Mouse (Mus musculus): ENCODE data around the gene Nes. TPM values are rescaled to one million over a fixed set of nuclear protein-coding genes. Genes with fewer than 3 reads are reported as not detected.
A peak's percentile ranks its signal among the peaks of the same experiment; 100 is the strongest.

The Nes gene
- polyA plus RNA-seq, 1 experiment from 2014 or later, result 29.4 TPM

DNA sequence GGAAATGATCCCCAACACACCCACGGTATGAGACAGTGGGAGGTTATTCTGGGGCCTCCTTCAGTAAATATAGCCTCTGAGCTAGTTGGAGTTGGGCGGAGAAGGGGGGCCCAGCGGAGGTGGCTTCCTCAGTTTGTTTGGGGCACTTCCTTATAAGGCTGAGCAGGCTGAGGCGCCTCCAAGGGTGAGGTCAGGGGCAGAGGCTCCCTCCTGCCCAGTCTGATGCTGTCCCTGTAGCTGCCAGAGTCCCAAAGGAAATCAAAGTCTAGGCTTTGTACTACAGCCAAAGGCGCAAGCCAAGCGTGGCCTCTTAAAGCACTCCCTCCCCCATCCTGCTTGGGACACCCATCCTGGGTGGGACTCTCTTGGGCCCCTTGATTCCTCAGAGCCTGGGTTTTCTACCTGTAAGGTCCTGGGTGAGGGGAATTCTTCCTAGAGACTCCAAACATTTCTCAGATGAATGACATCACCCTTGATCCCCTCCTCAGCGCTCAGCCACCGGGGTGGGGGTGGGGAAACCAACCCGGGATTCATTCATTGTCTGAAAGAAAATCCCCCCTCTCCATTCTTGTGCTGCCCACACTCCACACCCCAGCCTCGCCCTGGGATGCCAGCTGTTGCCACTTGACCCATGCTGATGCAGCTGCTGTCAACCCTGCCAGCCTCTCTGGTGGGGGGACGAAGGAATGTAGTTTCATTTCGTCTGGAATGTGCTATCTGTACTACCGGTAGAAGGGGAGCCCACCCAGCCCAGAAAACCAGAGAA, 12.1 kb downstream of the Nes start:
- H3K4me3 ChIP-seq (replicated peaks), result no peak overlapping the region; the same call in 1 of the 2 replicates

DNA sequence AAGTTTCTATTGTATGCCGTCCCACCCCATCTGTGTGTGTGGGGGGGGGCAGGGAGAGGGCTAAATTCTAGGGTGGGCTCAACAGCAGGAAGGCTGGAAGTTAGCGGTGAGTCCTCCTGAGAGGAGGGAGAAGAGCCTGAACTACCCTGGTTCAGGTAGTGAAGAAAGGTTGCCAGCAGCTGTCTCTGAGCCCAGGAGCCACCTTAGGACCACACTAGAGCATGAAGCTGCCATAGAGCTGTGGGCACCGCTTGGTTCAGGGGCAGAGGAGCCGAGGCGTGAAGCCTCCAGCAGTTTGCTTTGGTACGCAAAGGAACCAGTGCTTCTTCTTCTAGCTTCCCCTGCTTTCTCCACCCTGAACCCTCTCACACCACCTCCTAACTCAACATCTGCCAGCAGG, 12.7 kb downstream of the Nes start:
- ATAC-seq (ENCODE audit: insufficient number of reproducible peaks, insufficient read depth, low FRiP score, low TSS enrichment, low read depth), result no peak
- peaks cover 62% of the 10 kb centered on the region for H3K4me1 ChIP-seq (replicated peaks)
- WGBS, result 49% methylated on average over 6 of the region's 6 CpGs
- peak overlapping the region; percentile 56; the same call in 1 of the 2 replicates for H3K27ac ChIP-seq
- H3K4me3 ChIP-seq (replicated peaks), result no peak overlapping the region
- H3K9ac ChIP-seq (replicated peaks), result peak overlapping the region; percentile 2; the same call in 1 of the 2 replicates
- H3K4me2 ChIP-seq, result peak overlapping the region; percentile 40
- peaks cover 20% of the 10 kb centered on the region for H3K27me3 ChIP-seq
- no peaks in the 10 kb centered on the region for H3K36me3 ChIP-seq
- no peaks in the 10 kb centered on the region for H3K9me3 ChIP-seq

More for the DNA sequence above, 12.1 kb downstream of the Nes start:
- H3K4me1 ChIP-seq (replicated peaks), result peaks cover 57% of the 10 kb centered on the region
- no peak for ATAC-seq (ENCODE audit: insufficient number of reproducible peaks, insufficient read depth, low FRiP score, low TSS enrichment, low read depth)
- H3K36me3 ChIP-seq, result no peaks in the 10 kb centered on the region
- no peaks in the 10 kb centered on the region for H3K9me3 ChIP-seq
- H3K27ac ChIP-seq, result peak overlapping the region; percentile 78
- H3K4me2 ChIP-seq, result peak overlapping the region; percentile 40
- peak overlapping the region; percentile 2; the same call in 1 of the 2 replicates for H3K9ac ChIP-seq (replicated peaks)
- 9% methylated on average over 13 of the region's 13 CpGs for WGBS
- H3K27me3 ChIP-seq, result peaks cover 14% of the 10 kb centered on the region

DNA sequence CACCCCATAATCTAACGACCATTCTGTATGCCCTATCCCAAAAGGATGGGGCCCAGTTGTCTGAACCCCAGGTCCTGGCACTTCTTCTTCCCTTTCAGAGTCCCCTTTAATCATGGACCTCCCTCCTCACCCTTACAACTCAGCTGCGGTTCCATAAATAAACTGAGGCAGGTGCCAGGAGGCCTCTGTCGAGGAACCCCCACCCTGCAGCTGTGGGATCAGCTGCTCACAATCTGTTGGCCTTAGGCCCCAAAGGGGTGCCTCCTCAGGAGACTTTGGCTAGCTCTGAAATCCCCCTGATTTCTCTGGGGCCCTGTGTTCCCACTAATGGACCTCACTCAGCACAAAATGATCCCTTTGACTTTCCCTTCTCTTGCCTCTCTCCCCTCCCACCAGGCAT, 13.2 kb downstream of the Nes start:
- ATAC-seq (ENCODE audit: insufficient number of reproducible peaks, insufficient read depth, low FRiP score, low TSS enrichment, low read depth), result no peak

DNA sequence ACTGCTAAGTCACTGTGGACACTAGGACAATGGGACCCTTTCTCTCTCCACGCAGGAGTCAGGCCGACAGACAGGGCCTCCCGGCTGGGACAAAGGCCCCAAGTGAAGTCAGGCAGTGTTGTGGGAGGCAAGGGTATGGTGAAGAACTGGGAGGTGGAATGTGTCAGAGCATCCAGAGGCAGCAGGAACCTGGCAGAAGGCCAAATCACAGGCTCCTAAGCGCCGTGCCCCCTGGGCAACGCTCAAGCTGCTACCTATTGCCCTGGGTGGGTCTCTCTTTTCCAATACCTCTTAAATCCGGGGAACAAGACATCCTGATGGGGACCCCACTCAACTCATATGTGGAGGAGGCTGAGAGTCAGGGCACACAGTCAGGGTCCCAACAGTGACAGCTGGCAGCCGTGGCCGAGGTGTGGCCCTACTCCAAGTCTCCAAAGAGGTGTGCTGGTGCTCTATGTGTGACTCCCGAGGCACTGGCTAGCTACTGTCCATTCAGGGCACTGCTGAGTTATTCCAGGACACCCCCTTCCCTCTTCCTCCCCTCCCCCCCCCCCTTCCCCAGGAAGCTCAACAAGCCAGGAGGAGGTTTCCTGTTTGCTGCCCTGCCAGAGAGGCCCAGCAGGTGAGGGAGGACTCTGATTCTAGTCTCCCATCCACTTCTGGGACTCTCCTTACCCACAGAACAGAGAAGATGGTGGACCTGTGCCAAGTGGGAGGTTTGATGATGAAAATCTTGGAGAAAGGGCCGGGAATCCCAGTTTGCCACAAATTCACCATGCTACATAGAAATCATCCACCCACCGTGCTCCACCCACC, 14.8 kb downstream of the Nes start:
- H3K27me3 ChIP-seq, result peaks cover 41% of the 10 kb centered on the region
- H3K4me2 ChIP-seq, result no peak overlapping the region
- peak overlapping the region; percentile 53; the same call in 1 of the 2 replicates for H3K27ac ChIP-seq
- no peaks in the 10 kb centered on the region for H3K36me3 ChIP-seq
- H3K9ac ChIP-seq (replicated peaks), result no peak overlapping the region
- no peak overlapping the region for H3K4me3 ChIP-seq (replicated peaks)
- no peaks in the 10 kb centered on the region for H3K9me3 ChIP-seq
- H3K4me1 ChIP-seq (replicated peaks), result peaks cover 62% of the 10 kb centered on the region
- ATAC-seq (ENCODE audit: insufficient number of reproducible peaks, insufficient read depth, low FRiP score, low TSS enrichment, low read depth), result no peak
- 52% methylated on average over 12 of the region's 12 CpGs for WGBS

More for the DNA sequence above, 13.2 kb downstream of the Nes start:
- Histone ChIP-seq H3K36me3 (no peaks in the 10 kb centered on the region), H3K4me3 (replicated peaks) (no peak overlapping the region), H3K27ac (peak overlapping the region; percentile 56; the same call in 1 of the 2 replicates), H3K4me2 (0 out of 2 replicates have a peak overlapping the region, but pooled peaks have one; percentile 40), H3K4me1 (replicated peaks) (peaks cover 62% of the 10 kb centered on the region), H3K9ac (replicated peaks) (no peak overlapping the region), H3K27me3 (peaks cover 25% of the 10 kb centered on the region), H3K9me3 (no peaks in the 10 kb centered on the region)
- 38% methylated on average over 3 of the region's 3 CpGs for WGBS

DNA sequence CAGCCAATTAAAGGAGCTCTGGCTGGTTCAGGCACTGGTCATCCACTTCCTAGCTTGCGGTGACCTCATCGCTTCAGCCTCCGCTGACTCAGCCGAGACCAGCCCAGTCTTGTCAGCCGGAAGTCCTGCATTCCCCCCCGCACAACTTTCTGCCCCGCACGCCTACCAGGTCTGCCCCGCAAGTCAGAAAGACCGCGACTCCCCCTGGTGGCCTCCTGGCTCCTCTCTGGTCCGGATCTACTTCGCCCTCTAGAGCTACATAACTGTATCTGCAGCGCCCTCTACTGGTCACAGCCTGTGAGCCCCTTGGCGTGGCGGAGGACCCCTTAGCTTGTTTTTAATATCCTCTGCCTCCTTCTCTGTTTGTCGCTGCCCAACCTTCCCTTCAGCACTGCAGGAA, 16.0 kb downstream of the Nes start:
- peak overlapping the region; percentile 80 for H3K4me2 ChIP-seq
- 0 out of 2 replicates have a peak overlapping the region, but pooled peaks have one; percentile 53 for H3K27ac ChIP-seq
- H3K9ac ChIP-seq (replicated peaks), result no peak overlapping the region; the same call in 1 of the 2 replicates
- peaks cover 52% of the 10 kb centered on the region for H3K27me3 ChIP-seq
- under 1% methylated on average over 17 of the region's 17 CpGs for WGBS
- H3K9me3 ChIP-seq, result no peaks in the 10 kb centered on the region
- H3K4me3 ChIP-seq (replicated peaks), result peak overlapping the region; percentile 39
- peak; percentile 81 for ATAC-seq (ENCODE audit: insufficient number of reproducible peaks, insufficient read depth, low FRiP score, low TSS enrichment, low read depth)
- no peaks in the 10 kb centered on the region for H3K36me3 ChIP-seq
- peaks cover 58% of the 10 kb centered on the region for H3K4me1 ChIP-seq (replicated peaks)

DNA sequence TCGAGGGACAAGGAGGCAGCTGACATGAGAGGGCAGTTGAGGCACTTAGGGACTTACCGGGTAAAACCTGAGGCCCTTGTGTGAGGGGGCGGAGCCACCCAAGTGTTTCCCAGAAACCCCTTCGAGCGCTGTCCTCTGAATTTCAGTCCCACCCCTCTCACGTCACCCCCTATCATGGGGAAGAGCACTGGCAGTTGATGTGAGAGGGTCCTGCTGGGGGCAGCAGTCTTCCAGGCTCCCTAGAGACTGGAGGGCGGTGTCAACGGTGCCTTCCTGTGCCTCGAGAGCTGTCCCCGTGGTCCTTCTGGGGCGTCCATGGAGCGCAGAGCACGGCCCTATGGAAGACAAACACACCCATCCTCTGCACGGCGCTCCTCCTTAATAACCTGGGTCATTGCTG, 16.8 kb downstream of the Nes start:
- H3K9me3 ChIP-seq, result no peaks in the 10 kb centered on the region
- H3K27ac ChIP-seq, result no peak overlapping the region
- H3K9ac ChIP-seq (replicated peaks), result 0 out of 2 replicates have a peak overlapping the region, but pooled peaks have one; percentile 34
- 0% methylated on average over 15 of the region's 15 CpGs for WGBS
- ATAC-seq (ENCODE audit: insufficient number of reproducible peaks, insufficient read depth, low FRiP score, low TSS enrichment, low read depth), result peak; percentile 14; the same call in 1 of the 2 replicates
- H3K4me3 ChIP-seq (replicated peaks), result peak overlapping the region; percentile 39
- H3K27me3 ChIP-seq, result peaks cover 60% of the 10 kb centered on the region
- peaks cover 51% of the 10 kb centered on the region for H3K4me1 ChIP-seq (replicated peaks)
- H3K36me3 ChIP-seq, result no peaks in the 10 kb centered on the region
- peak overlapping the region; percentile 80 for H3K4me2 ChIP-seq

DNA sequence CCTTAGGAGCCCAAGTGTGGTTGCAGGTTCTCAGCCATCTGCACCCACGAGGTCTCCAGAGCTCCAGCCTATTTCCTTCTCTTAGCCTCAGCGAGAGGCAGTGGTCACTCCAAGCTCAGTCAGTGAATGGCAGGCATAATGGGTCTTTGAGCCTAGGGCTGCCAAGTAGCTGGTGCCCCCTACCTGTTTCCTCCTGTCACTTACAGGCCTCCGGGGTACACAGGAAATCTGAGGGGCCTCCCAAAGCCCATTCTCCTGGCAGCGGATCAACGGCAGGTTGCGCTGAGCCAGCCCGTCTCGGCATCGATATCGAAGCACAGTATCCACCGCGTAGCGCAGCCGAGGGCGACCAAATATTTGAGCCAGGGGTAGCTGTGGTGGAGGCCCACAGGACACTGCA, 17.2 kb downstream of the Nes start:
- H3K27me3 ChIP-seq, result peaks cover 64% of the 10 kb centered on the region
- ATAC-seq (ENCODE audit: insufficient number of reproducible peaks, insufficient read depth, low FRiP score, low TSS enrichment, low read depth), result 0 out of 2 replicates have a peak, but pooled peaks have one; percentile 3
- peaks cover 46% of the 10 kb centered on the region for H3K4me1 ChIP-seq (replicated peaks)
- 0 out of 2 replicates have a peak overlapping the region, but pooled peaks have one; percentile 34 for H3K9ac ChIP-seq (replicated peaks)
- H3K4me3 ChIP-seq (replicated peaks), result peak overlapping the region; percentile 39
- 7% methylated on average over 15 of the region's 15 CpGs for WGBS
- H3K27ac ChIP-seq, result no peak overlapping the region
- H3K4me2 ChIP-seq, result peak overlapping the region; percentile 80
- no peaks in the 10 kb centered on the region for H3K9me3 ChIP-seq
- no peaks in the 10 kb centered on the region for H3K36me3 ChIP-seq

DNA sequence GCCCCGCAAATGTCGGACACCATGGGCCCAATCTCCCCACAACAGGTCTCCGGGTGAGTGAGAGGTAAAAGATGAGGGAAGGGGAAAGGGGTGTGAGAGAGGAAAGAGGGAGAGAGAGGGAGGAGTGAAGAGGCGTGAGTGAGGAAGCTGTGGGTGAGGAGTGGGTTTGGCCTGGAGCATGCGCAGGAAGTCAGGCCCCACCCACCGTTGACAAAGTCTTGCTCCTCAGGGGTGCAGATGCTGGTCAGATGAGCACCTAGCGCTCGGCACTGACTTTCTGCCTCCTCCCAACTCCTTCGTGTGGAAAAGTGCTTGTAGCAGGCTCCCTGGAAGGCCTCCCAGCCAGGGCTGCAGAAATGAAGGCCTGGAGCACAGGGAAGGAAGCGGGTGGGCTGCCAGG, 19.1 kb downstream of the Nes start:
- ATAC-seq (ENCODE audit: insufficient number of reproducible peaks, insufficient read depth, low FRiP score, low TSS enrichment, low read depth), result no peak
- WGBS, result 33% methylated on average over 10 of the region's 10 CpGs
- H3K27me3 ChIP-seq, result peaks cover 74% of the 10 kb centered on the region

DNA sequence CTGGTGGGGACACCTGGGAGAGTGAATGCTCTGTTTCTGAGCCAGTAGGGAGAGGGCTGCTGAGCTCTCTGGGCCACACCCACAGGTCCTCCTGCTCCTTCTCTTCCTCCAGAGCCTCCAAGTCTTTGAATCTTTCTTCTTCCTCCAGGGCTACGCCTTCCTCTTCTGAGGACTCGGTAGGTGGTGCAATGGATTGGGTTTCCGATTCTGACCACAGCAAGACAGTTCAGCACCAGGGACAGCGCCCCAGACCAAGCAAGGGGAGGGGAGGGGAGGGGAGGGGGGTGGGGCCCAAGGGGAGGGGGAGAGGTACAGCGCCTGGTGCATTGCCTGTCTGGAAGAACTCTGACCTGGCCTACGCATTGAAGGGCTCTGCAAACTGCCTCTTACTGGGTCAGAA, 22.6 kb downstream of the Nes start:
- Histone ChIP-seq H3K4me3 (replicated peaks) (no peak overlapping the region), H3K4me2 (no peak overlapping the region), H3K9me3 (no peaks in the 10 kb centered on the region), H3K36me3 (no peaks in the 10 kb centered on the region), H3K4me1 (replicated peaks) (peaks cover 11% of the 10 kb centered on the region), H3K27me3 (peaks cover 100% of the 10 kb centered on the region), H3K9ac (replicated peaks) (no peak overlapping the region), H3K27ac (no peak overlapping the region)
- ATAC-seq (ENCODE audit: insufficient number of reproducible peaks, insufficient read depth, low FRiP score, low TSS enrichment, low read depth), result no peak
- 3% methylated on average over 5 of the region's 6 CpGs for WGBS

More for the DNA sequence above, 19.1 kb downstream of the Nes start:
- H3K9ac ChIP-seq (replicated peaks), result no peak overlapping the region
- H3K4me3 ChIP-seq (replicated peaks), result no peak overlapping the region
- H3K9me3 ChIP-seq, result no peaks in the 10 kb centered on the region
- H3K27ac ChIP-seq, result no peak overlapping the region
- no peaks in the 10 kb centered on the region for H3K36me3 ChIP-seq
- peaks cover 32% of the 10 kb centered on the region for H3K4me1 ChIP-seq (replicated peaks)
- no peak overlapping the region for H3K4me2 ChIP-seq

DNA sequence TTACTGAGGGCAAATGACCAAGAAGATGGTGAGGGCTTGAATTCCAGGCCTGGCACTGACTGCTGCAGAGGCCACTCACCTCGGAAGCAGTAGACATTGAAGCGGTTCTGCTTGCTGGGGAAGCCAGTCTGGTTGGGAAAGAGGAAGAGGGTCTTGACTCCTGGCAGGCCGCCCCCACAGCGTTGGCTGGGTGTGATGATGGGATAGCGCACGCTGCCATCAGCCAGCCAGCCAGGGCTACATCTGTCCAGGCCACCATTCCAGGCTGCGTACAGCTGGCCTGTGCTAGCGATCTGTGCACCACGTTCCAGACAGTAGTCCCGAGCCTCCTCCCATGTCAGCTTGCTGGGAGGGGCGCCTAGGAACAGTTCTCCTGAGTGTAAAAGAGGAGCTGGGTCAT, 24.5 kb downstream of the Nes start:
- no peak for ATAC-seq (ENCODE audit: insufficient number of reproducible peaks, insufficient read depth, low FRiP score, low TSS enrichment, low read depth)
- H3K4me2 ChIP-seq, result no peak overlapping the region
- WGBS, result 24% methylated on average over 11 of the region's 11 CpGs
- peaks cover 100% of the 10 kb centered on the region for H3K27me3 ChIP-seq
- no peak overlapping the region for H3K4me3 ChIP-seq (replicated peaks)
- peaks cover 21% of the 10 kb centered on the region for H3K4me1 ChIP-seq (replicated peaks)
- H3K9me3 ChIP-seq, result no peaks in the 10 kb centered on the region
- no peak overlapping the region for H3K27ac ChIP-seq
- H3K36me3 ChIP-seq, result no peaks in the 10 kb centered on the region
- no peak overlapping the region for H3K9ac ChIP-seq (replicated peaks)

DNA sequence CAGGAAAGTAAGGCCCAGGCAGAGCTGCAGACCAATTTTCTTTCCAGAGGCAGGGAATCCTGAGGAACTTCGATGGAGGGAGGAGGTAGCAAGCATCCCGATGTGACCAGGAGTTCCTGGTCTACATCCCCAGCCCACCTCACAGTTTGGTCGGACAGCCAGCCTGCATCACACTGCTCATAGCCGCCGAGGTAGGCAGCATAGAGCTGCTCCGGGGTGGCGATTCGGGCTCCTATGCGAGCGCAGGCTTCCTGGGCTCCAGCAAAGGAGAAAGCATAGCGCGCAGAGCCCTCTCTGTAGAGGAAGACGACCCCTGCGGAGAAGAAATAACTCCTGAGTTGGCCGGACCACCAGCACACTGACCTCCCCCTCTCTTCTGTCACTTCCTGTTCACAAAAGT, 25.5 kb downstream of the Nes start:
- Histone ChIP-seq H3K27ac (no peak overlapping the region), H3K27me3 (peaks cover 100% of the 10 kb centered on the region), H3K36me3 (no peaks in the 10 kb centered on the region), H3K4me3 (replicated peaks) (no peak overlapping the region), H3K4me2 (peak overlapping the region; percentile 54; the same call in 1 of the 2 replicates), H3K9me3 (no peaks in the 10 kb centered on the region), H3K4me1 (replicated peaks) (peaks cover 23% of the 10 kb centered on the region), H3K9ac (replicated peaks) (no peak overlapping the region)
- ATAC-seq (ENCODE audit: insufficient number of reproducible peaks, insufficient read depth, low FRiP score, low TSS enrichment, low read depth), result no peak
- WGBS, result 2% methylated on average over 15 of the region's 15 CpGs
